Mouse (Mus musculus): ENCODE data around the gene Desi2. TPM values are rescaled to one million over a fixed set of nuclear protein-coding genes. Genes with fewer than 3 reads are reported as not detected.
"Not testable (repeated sequence)": the region's sequence is repeated elsewhere in the genome, so short reads cannot be mapped to it uniquely, and the experiment has no call there.

The Desi2 gene
- polyA plus RNA-seq, 1 experiment, result 32.5 TPM

GRCm38 (mm10) chr1:178205701-178206325 is 18.6 kb downstream of the Desi2 start:
- Histone ChIP-seq H3K27me3 (ENCODE audit: control insufficient read depth, insufficient read depth, low read length, poor library complexity, severe bottlenecking) (no peaks in the 10 kb centered on the region), H3K27ac (ENCODE audit: insufficient read depth, low read length) (no peak overlapping the region), H3K9me3 (replicated peaks; ENCODE audit: control insufficient read depth, insufficient read depth, low read length, poor library complexity, severe bottlenecking) (peaks cover 48% of the 10 kb centered on the region), H3K36me3 (ENCODE audit: control insufficient read depth, insufficient read depth, low read length, poor library complexity, severe bottlenecking) (peaks cover 2% of the 10 kb centered on the region), H3K4me1 (ENCODE audit: control insufficient read depth, insufficient read depth, low read length) (no peaks in the 10 kb centered on the region), H3K9ac (ENCODE audit: low read depth, poor library complexity, severe bottlenecking) (no peak overlapping the region), H3K4me3 (ENCODE audit: low read depth, low read length) (no peak overlapping the region)
- no peak for TF ChIP-seq CTCF (IDR thresholded peaks at IDR 0.05; ENCODE audit: low read depth, low read length)
- no peak for TF ChIP-seq POLR2A (IDR thresholded peaks at IDR 0.05; ENCODE audit: insufficient read depth, low read length)
- TF ChIP-seq EP300 (IDR thresholded peaks at IDR 0.05; ENCODE audit: insufficient read depth, low read depth, low read length), result no peak

- H3K27ac ChIP-seq (ENCODE audit: insufficient read depth, low read length); H3K4me3 ChIP-seq (ENCODE audit: low read depth, low read length); H3K9ac ChIP-seq (ENCODE audit: low read depth, poor library complexity, severe bottlenecking); H3K4me1 ChIP-seq (ENCODE audit: control insufficient read depth, insufficient read depth, low read length); H3K27me3 ChIP-seq (ENCODE audit: control insufficient read depth, insufficient read depth, low read length, poor library complexity, severe bottlenecking); H3K36me3 ChIP-seq (ENCODE audit: control insufficient read depth, insufficient read depth, low read length, poor library complexity, severe bottlenecking): not testable (repeated sequence)
- H3K9me3 ChIP-seq (replicated peaks; ENCODE audit: control insufficient read depth, insufficient read depth, low read length, poor library complexity, severe bottlenecking), result peaks cover 27% of the 10 kb centered on the region
These were observed 20.6 kb downstream of the Desi2 start for GRCm38 (mm10) chr1:178207856-178208255.

GRCm38 (mm10) chr1:178209966-178210365 is 22.7 kb downstream of the Desi2 start:
- Histone ChIP-seq H3K4me1 (ENCODE audit: control insufficient read depth, insufficient read depth, low read length) (no peaks in the 10 kb centered on the region), H3K27me3 (ENCODE audit: control insufficient read depth, insufficient read depth, low read length, poor library complexity, severe bottlenecking) (no peaks in the 10 kb centered on the region), H3K36me3 (ENCODE audit: control insufficient read depth, insufficient read depth, low read length, poor library complexity, severe bottlenecking) (no peaks in the 10 kb centered on the region), H3K9me3 (replicated peaks; ENCODE audit: control insufficient read depth, insufficient read depth, low read length, poor library complexity, severe bottlenecking) (peaks cover 13% of the 10 kb centered on the region), H3K27ac (ENCODE audit: insufficient read depth, low read length) (no peak overlapping the region), H3K9ac (ENCODE audit: low read depth, poor library complexity, severe bottlenecking) (no peak overlapping the region), H3K4me3 (ENCODE audit: low read depth, low read length) (no peak overlapping the region)
- TF ChIP-seq CTCF (IDR thresholded peaks at IDR 0.05; ENCODE audit: low read depth, low read length) (no peak), POLR2A (IDR thresholded peaks at IDR 0.05; ENCODE audit: insufficient read depth, low read length) (no peak), EP300 (IDR thresholded peaks at IDR 0.05; ENCODE audit: insufficient read depth, low read depth, low read length) (no peak)

- TF ChIP-seq POLR2A (IDR thresholded peaks at IDR 0.05; ENCODE audit: insufficient read depth, low read length) (no peak), CTCF (IDR thresholded peaks at IDR 0.05; ENCODE audit: low read depth, low read length) (no peak), EP300 (IDR thresholded peaks at IDR 0.05; ENCODE audit: insufficient read depth, low read depth, low read length) (no peak)
- H3K36me3 ChIP-seq (ENCODE audit: control insufficient read depth, insufficient read depth, low read length, poor library complexity, severe bottlenecking), result no peaks in the 10 kb centered on the region
- no peaks in the 10 kb centered on the region for H3K9me3 ChIP-seq (replicated peaks; ENCODE audit: control insufficient read depth, insufficient read depth, low read length, poor library complexity, severe bottlenecking)
- H3K4me3 ChIP-seq (ENCODE audit: low read depth, low read length), result no peak overlapping the region
- H3K4me1 ChIP-seq (ENCODE audit: control insufficient read depth, insufficient read depth, low read length), result peaks cover 3% of the 10 kb centered on the region
- no peak overlapping the region for H3K9ac ChIP-seq (ENCODE audit: low read depth, poor library complexity, severe bottlenecking)
- no peak overlapping the region for H3K27ac ChIP-seq (ENCODE audit: insufficient read depth, low read length)
- no peaks in the 10 kb centered on the region for H3K27me3 ChIP-seq (ENCODE audit: control insufficient read depth, insufficient read depth, low read length, poor library complexity, severe bottlenecking)
These were observed 29.9 kb downstream of the Desi2 start for GRCm38 (mm10) chr1:178217157-178217556.

- no peak overlapping the region for H3K27ac ChIP-seq (ENCODE audit: insufficient read depth, low read length)
- no peaks in the 10 kb centered on the region for H3K27me3 ChIP-seq (ENCODE audit: control insufficient read depth, insufficient read depth, low read length, poor library complexity, severe bottlenecking)
- TF ChIP-seq EP300 (IDR thresholded peaks at IDR 0.05; ENCODE audit: insufficient read depth, low read depth, low read length) (no peak), POLR2A (IDR thresholded peaks at IDR 0.05; ENCODE audit: insufficient read depth, low read length) (no peak), CTCF (IDR thresholded peaks at IDR 0.05; ENCODE audit: low read depth, low read length) (no peak)
- H3K4me1 ChIP-seq (ENCODE audit: control insufficient read depth, insufficient read depth, low read length), result peaks cover 3% of the 10 kb centered on the region
- H3K4me3 ChIP-seq (ENCODE audit: low read depth, low read length), result no peak overlapping the region
- no peaks in the 10 kb centered on the region; the same call in 1 of the 2 replicates for H3K9me3 ChIP-seq (replicated peaks; ENCODE audit: control insufficient read depth, insufficient read depth, low read length, poor library complexity, severe bottlenecking)
- no peaks in the 10 kb centered on the region for H3K36me3 ChIP-seq (ENCODE audit: control insufficient read depth, insufficient read depth, low read length, poor library complexity, severe bottlenecking)
- no peak overlapping the region for H3K9ac ChIP-seq (ENCODE audit: low read depth, poor library complexity, severe bottlenecking)
These were observed 31.1 kb downstream of the Desi2 start for GRCm38 (mm10) chr1:178218305-178218704.

- no peak overlapping the region for H3K9ac ChIP-seq (ENCODE audit: low read depth, poor library complexity, severe bottlenecking)
- peaks cover 6% of the 10 kb centered on the region for H3K9me3 ChIP-seq (replicated peaks; ENCODE audit: control insufficient read depth, insufficient read depth, low read length, poor library complexity, severe bottlenecking)
- no peaks in the 10 kb centered on the region for H3K36me3 ChIP-seq (ENCODE audit: control insufficient read depth, insufficient read depth, low read length, poor library complexity, severe bottlenecking)
- peaks cover 3% of the 10 kb centered on the region for H3K4me1 ChIP-seq (ENCODE audit: control insufficient read depth, insufficient read depth, low read length)
- no peak for TF ChIP-seq POLR2A (IDR thresholded peaks at IDR 0.05; ENCODE audit: insufficient read depth, low read length)
- TF ChIP-seq EP300 (IDR thresholded peaks at IDR 0.05; ENCODE audit: insufficient read depth, low read depth, low read length), result no peak
- no peak for TF ChIP-seq CTCF (IDR thresholded peaks at IDR 0.05; ENCODE audit: low read depth, low read length)
- no peak overlapping the region for H3K4me3 ChIP-seq (ENCODE audit: low read depth, low read length)
- H3K27me3 ChIP-seq (ENCODE audit: control insufficient read depth, insufficient read depth, low read length, poor library complexity, severe bottlenecking), result no peaks in the 10 kb centered on the region
- H3K27ac ChIP-seq (ENCODE audit: insufficient read depth, low read length), result 0 out of 2 replicates have a peak overlapping the region, but pooled peaks have one; percentile 28
These were observed 32.2 kb downstream of the Desi2 start for GRCm38 (mm10) chr1:178219166-178220077.

- not testable (repeated sequence) for H3K4me1 ChIP-seq (ENCODE audit: control insufficient read depth, insufficient read depth, low read length); H3K36me3 ChIP-seq (ENCODE audit: control insufficient read depth, insufficient read depth, low read length, poor library complexity, severe bottlenecking); H3K4me3 ChIP-seq (ENCODE audit: low read depth, low read length); H3K9ac ChIP-seq (ENCODE audit: low read depth, poor library complexity, severe bottlenecking); H3K27me3 ChIP-seq (ENCODE audit: control insufficient read depth, insufficient read depth, low read length, poor library complexity, severe bottlenecking); H3K27ac ChIP-seq (ENCODE audit: insufficient read depth, low read length)
- H3K9me3 ChIP-seq (replicated peaks; ENCODE audit: control insufficient read depth, insufficient read depth, low read length, poor library complexity, severe bottlenecking), result peaks cover 66% of the 10 kb centered on the region
These were observed 41.7 kb downstream of the Desi2 start for GRCm38 (mm10) chr1:178228888-178229287.

Data from ES-Bruce4 (cell line).